Mouse (Mus musculus): Measurements from ENCODE around the gene Stat6. TPM values are rescaled to one million over a fixed set of nuclear protein-coding genes. Genes with fewer than 3 reads are reported as not detected.
"Not testable (repeated sequence)": the region's sequence is repeated elsewhere in the genome, so short reads cannot be mapped to it uniquely, and the experiment has no call there.

Gene Stat6
- polyA plus RNA-seq, 1 experiment, result 7.4 TPM

GRCm38 (mm10) chr10:127654970-127655579, 12.3 kb downstream of the Stat6 start:
- no peak for TF ChIP-seq POLR2A (IDR thresholded peaks at IDR 0.05; ENCODE audit: borderline replicate concordance, extremely low read depth, insufficient read depth, insufficient read length, poor library complexity, severe bottlenecking)
- TF ChIP-seq CTCF (IDR thresholded peaks at IDR 0.05; ENCODE audit: borderline replicate concordance, extremely low read depth, insufficient read depth, insufficient read length), result no peak
- no peak for DNase-seq (ENCODE audit: low read depth)

GRCm38 (mm10) chr10:127657617-127658016, 14.8 kb downstream of the Stat6 start:
- not testable (repeated sequence) for DNase-seq (ENCODE audit: low read depth)

- no peak for DNase-seq (ENCODE audit: low read depth)
- TF ChIP-seq CTCF (IDR thresholded peaks at IDR 0.05; ENCODE audit: borderline replicate concordance, extremely low read depth, insufficient read depth, insufficient read length), result no peak
- no peak for TF ChIP-seq POLR2A (IDR thresholded peaks at IDR 0.05; ENCODE audit: borderline replicate concordance, extremely low read depth, insufficient read depth, insufficient read length, poor library complexity, severe bottlenecking)
Observed at GRCm38 (mm10) chr10:127658076-127658475, 15.3 kb downstream of the Stat6 start.

- TF ChIP-seq POLR2A (IDR thresholded peaks at IDR 0.05; ENCODE audit: borderline replicate concordance, extremely low read depth, insufficient read depth, insufficient read length, poor library complexity, severe bottlenecking), result no peak
- TF ChIP-seq CTCF (IDR thresholded peaks at IDR 0.05; ENCODE audit: borderline replicate concordance, extremely low read depth, insufficient read depth, insufficient read length), result no peak
Observed at GRCm38 (mm10) chr10:127659551-127659950, 16.8 kb downstream of the Stat6 start.

GRCm38 (mm10) chr10:127661291-127661914, 18.6 kb downstream of the Stat6 start:
- no peak for TF ChIP-seq CTCF (IDR thresholded peaks at IDR 0.05; ENCODE audit: borderline replicate concordance, extremely low read depth, insufficient read depth, insufficient read length)
- no peak for TF ChIP-seq POLR2A (IDR thresholded peaks at IDR 0.05; ENCODE audit: borderline replicate concordance, extremely low read depth, insufficient read depth, insufficient read length, poor library complexity, severe bottlenecking)
- DNase-seq (ENCODE audit: low read depth), result no peak

More at GRCm38 (mm10) chr10:127659551-127659950, 16.8 kb downstream of the Stat6 start:
- no peak for DNase-seq (ENCODE audit: low read depth)

GRCm38 (mm10) chr10:127661915-127662663, 19.3 kb downstream of the Stat6 start:
- peak; percentile 30 for DNase-seq (ENCODE audit: low read depth)
- TF ChIP-seq CTCF (IDR thresholded peaks at IDR 0.05; ENCODE audit: borderline replicate concordance, extremely low read depth, insufficient read depth, insufficient read length), result no peak
- no peak for TF ChIP-seq POLR2A (IDR thresholded peaks at IDR 0.05; ENCODE audit: borderline replicate concordance, extremely low read depth, insufficient read depth, insufficient read length, poor library complexity, severe bottlenecking)

- DNase-seq (ENCODE audit: low read depth), result peak; percentile 16
- no peak for TF ChIP-seq POLR2A (IDR thresholded peaks at IDR 0.05; ENCODE audit: borderline replicate concordance, extremely low read depth, insufficient read depth, insufficient read length, poor library complexity, severe bottlenecking)
- peak; percentile 23; the same call in 1 of the 2 replicates for TF ChIP-seq CTCF (IDR thresholded peaks at IDR 0.05; ENCODE audit: borderline replicate concordance, extremely low read depth, insufficient read depth, insufficient read length)
Observed at GRCm38 (mm10) chr10:127662666-127663253, 20.0 kb downstream of the Stat6 start.

- no peak for DNase-seq (ENCODE audit: low read depth)
Observed at GRCm38 (mm10) chr10:127663590-127663989, 20.8 kb downstream of the Stat6 start.

GRCm38 (mm10) chr10:127664166-127664565, 21.4 kb downstream of the Stat6 start:
- TF ChIP-seq POLR2A (IDR thresholded peaks at IDR 0.05; ENCODE audit: borderline replicate concordance, extremely low read depth, insufficient read depth, insufficient read length, poor library complexity, severe bottlenecking) (no peak), CTCF (IDR thresholded peaks at IDR 0.05; ENCODE audit: borderline replicate concordance, extremely low read depth, insufficient read depth, insufficient read length) (no peak)
- DNase-seq (ENCODE audit: low read depth), result no peak

More at GRCm38 (mm10) chr10:127663590-127663989, 20.8 kb downstream of the Stat6 start:
- no peak for TF ChIP-seq CTCF (IDR thresholded peaks at IDR 0.05; ENCODE audit: borderline replicate concordance, extremely low read depth, insufficient read depth, insufficient read length)
- no peak for TF ChIP-seq POLR2A (IDR thresholded peaks at IDR 0.05; ENCODE audit: borderline replicate concordance, extremely low read depth, insufficient read depth, insufficient read length, poor library complexity, severe bottlenecking)

GRCm38 (mm10) chr10:127664891-127665290, 22.1 kb downstream of the Stat6 start:
- DNase-seq (ENCODE audit: low read depth), result no peak
- no peak for TF ChIP-seq POLR2A (IDR thresholded peaks at IDR 0.05; ENCODE audit: borderline replicate concordance, extremely low read depth, insufficient read depth, insufficient read length, poor library complexity, severe bottlenecking)
- no peak for TF ChIP-seq CTCF (IDR thresholded peaks at IDR 0.05; ENCODE audit: borderline replicate concordance, extremely low read depth, insufficient read depth, insufficient read length)

All from brain, embryonic 14.5 days (tissue).